Mouse (Mus musculus) G1E (cell line): ENCODE data around the gene Dapk1. TPM values are rescaled to one million over a fixed set of nuclear protein-coding genes. Genes with fewer than 3 reads are reported as not detected.

ENCODE experiments used
- ATAC-seq: 2 replicates; pipeline ENCODE4 v1.8.0; 2016; ENCODE audit warnings: mild to moderate bottlenecking; ENCODE audit not compliant: insufficient number of reproducible peaks, poor library complexity, low FRiP score, severe bottlenecking; ENCODE audit errors: extremely low read depth
- DNase-seq: peaks from one replicate; pipeline ENCODE4 v3.0.0; 2012; ENCODE audit warnings: low spot score
- H3K27me3 ChIP-seq: 2 replicates; pipeline ENCODE4 v1.6.1; 2012; ENCODE audit warnings: mild to moderate bottlenecking, low read length, inconsistent platforms; ENCODE audit not compliant: insufficient read depth
- H3K36me3 ChIP-seq: replicated peaks from 2 replicates; pipeline ENCODE3; 2012; ENCODE audit warnings: mild to moderate bottlenecking, inconsistent platforms
- H3K4me1 ChIP-seq: 2 replicates; pipeline ENCODE4 v1.6.1; 2012; ENCODE audit warnings: low read depth, low read length, inconsistent platforms, mixed read lengths; ENCODE audit not compliant: insufficient read depth
- H3K4me3 ChIP-seq: 2 replicates; pipeline ENCODE4 v1.5.1; 2012; ENCODE audit warnings: low read depth, mild to moderate bottlenecking, inconsistent platforms, low read length, moderate library complexity, mixed read lengths
- H3K9me3 ChIP-seq: replicated peaks from 2 replicates; pipeline ENCODE4 v1.6.1; 2012; ENCODE audit warnings: inconsistent platforms
- CTCF ChIP-seq: IDR thresholded peaks from 2 replicates; pipeline ENCODE4 v1.5.1; 2012; ENCODE audit warnings: low read depth, low read length, inconsistent platforms, mixed read lengths
- GATA1 ChIP-seq: IDR thresholded peaks from 2 replicates; pipeline ENCODE4 v1.6.1; 2012; ENCODE audit warnings: borderline replicate concordance, low read length, inconsistent platforms, mixed read lengths
- GATA2 ChIP-seq: IDR thresholded peaks from 2 replicates; pipeline ENCODE4 v1.6.1; 2012; ENCODE audit warnings: low read depth, low read length, inconsistent platforms, borderline replicate concordance
- POLR2AphosphoS5 ChIP-seq: IDR thresholded peaks from 2 replicates; pipeline ENCODE4 v1.6.1; 2012; ENCODE audit warnings: low read depth, low read length, inconsistent platforms; ENCODE audit not compliant: insufficient replicate concordance
- TAL1 ChIP-seq: conservative IDR thresholded peaks from 2 replicates; pipeline ENCODE4 v1.6.1; 2012; ENCODE audit warnings: low read depth, low read length, inconsistent platforms, mixed read lengths
- polyA plus RNA-seq: library from polyadenylated mRNA; stranded (reverse); fragments of >175 nt; gene quantifications from 2 replicates; pipeline ENCODE4 v1.2.3, GENCODE M21; 2012
- total RNA-seq, 2 experiments: library from RNA; stranded (forward) in 1 of 2; stranded (reverse) in 1 of 2; fragments of 200-1000 nt in 1 of 2; fragments of >200 nt in 1 of 2; fragmentation: Nextera tagmentation in 1 of 2; gene quantifications; 2 replicates each; pipeline ENCODE4 v1.2.3; 2014 to 2017

Dapk1 gene
- total and polyA plus RNA-seq, 3 experiments = 0.05 TPM; not detected in 2

DNA sequence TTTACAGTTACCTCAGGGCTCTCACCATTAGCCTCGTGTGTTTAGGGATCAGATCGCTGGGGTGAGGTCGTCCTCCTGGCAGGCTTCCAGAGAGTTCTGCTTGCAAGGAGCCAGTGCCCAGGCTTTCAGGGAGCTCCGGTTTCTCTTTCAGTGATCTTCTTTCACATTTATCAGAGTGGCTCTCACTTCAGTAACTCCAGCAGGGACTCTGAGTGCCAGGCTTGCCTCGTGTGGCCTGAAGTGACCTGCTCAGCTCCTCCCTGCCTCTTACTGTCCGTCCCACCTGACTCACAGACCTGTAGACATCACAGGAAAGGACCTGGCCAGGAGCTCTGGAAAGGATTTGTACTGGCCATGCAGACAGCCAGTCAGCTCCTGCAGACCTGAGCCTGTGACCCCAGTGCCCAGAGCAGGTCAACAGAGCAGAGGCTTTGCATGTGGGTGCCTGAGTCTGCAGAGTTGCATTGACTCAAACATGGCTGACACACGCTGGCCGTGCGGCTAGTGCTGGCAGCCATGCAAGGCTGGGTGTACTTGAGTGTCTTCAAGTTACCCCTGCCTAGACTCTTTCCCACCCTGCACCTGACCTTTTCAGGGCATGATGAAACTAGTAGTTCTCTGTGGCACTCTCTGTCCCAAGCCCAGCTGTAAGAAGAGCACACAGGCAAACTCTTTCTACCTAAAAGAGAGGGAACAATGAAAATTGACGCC, 82.5 kb downstream of the Dapk1 start:
- Histone ChIP-seq H3K4me3 (no peak overlapping the region), H3K27me3 (no peaks in the 10 kb centered on the region), H3K4me1 (no peaks in the 10 kb centered on the region), H3K9me3 (peaks cover 85% of the 10 kb centered on the region), H3K36me3 (no peaks in the 10 kb centered on the region)
- DNase-seq (no peak), ATAC-seq (no peak)
- TF ChIP-seq TAL1 (no peak), CTCF (no peak), POLR2AphosphoS5 (no peak), GATA1 (no peak), GATA2 (no peak)

GRCm38 (mm10) chr13:60684806-60685205, 83.1 kb downstream of the Dapk1 start:
- H3K9me3 ChIP-seq = peaks cover 86% of the 10 kb centered on the region
- H3K4me1 ChIP-seq = no peaks in the 10 kb centered on the region
- H3K4me3 ChIP-seq = no peak overlapping the region
- no peaks in the 10 kb centered on the region for H3K36me3 ChIP-seq
- TF ChIP-seq TAL1 (no peak), POLR2AphosphoS5 (no peak), GATA1 (no peak), GATA2 (no peak), CTCF (no peak)
- DNase-seq (no peak), ATAC-seq (no peak)
- H3K27me3 ChIP-seq = no peaks in the 10 kb centered on the region

- Histone ChIP-seq H3K9me3 (peaks cover 85% of the 10 kb centered on the region), H3K4me3 (no peak overlapping the region), H3K27me3 (no peaks in the 10 kb centered on the region), H3K36me3 (no peaks in the 10 kb centered on the region), H3K4me1 (no peaks in the 10 kb centered on the region)
- ATAC-seq = no peak
- no peak for DNase-seq
- no peak for TF ChIP-seq CTCF
- TF ChIP-seq GATA1 = no peak
These were observed 83.5 kb downstream of the Dapk1 start for GRCm38 (mm10) chr13:60685216-60685615.

GRCm38 (mm10) chr13:60686024-60686663, 84.4 kb downstream of the Dapk1 start:
- DNase-seq (no peak), ATAC-seq (no peak)
- Histone ChIP-seq H3K4me3 (no peak overlapping the region), H3K4me1 (no peaks in the 10 kb centered on the region), H3K27me3 (no peaks in the 10 kb centered on the region), H3K36me3 (no peaks in the 10 kb centered on the region), H3K9me3 (peaks cover 87% of the 10 kb centered on the region)
- TF ChIP-seq GATA1 = no peak
- no peak for TF ChIP-seq GATA2

DNA sequence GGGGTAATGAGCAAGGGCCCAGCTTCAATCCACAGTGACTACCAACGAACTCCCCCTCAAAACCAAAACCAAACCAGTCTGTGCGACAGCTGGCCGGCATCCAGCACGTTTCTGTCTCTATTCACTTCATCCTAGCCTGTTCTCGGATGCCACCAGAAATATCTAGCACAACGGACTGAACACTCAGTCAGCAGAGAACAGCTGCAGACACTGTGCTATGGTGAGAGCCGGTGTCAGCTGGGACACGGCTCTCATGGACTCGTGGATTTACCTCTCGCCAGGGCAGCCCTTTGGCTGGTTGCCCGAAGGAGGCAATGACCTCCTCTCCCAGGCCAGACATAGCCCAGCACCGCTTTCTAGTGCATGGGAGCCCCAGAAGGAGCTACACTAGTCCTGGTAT, 85.2 kb downstream of the Dapk1 start:
- peaks cover 91% of the 10 kb centered on the region for H3K9me3 ChIP-seq
- no peak for TF ChIP-seq CTCF
- TF ChIP-seq TAL1 = no peak
- TF ChIP-seq POLR2AphosphoS5 = no peak
- TF ChIP-seq GATA1 = no peak
- no peak for TF ChIP-seq GATA2
- H3K36me3 ChIP-seq = no peaks in the 10 kb centered on the region
- H3K27me3 ChIP-seq = no peaks in the 10 kb centered on the region
- no peak overlapping the region for H3K4me3 ChIP-seq
- no peaks in the 10 kb centered on the region for H3K4me1 ChIP-seq
- no peak for DNase-seq
- ATAC-seq = no peak

DNA sequence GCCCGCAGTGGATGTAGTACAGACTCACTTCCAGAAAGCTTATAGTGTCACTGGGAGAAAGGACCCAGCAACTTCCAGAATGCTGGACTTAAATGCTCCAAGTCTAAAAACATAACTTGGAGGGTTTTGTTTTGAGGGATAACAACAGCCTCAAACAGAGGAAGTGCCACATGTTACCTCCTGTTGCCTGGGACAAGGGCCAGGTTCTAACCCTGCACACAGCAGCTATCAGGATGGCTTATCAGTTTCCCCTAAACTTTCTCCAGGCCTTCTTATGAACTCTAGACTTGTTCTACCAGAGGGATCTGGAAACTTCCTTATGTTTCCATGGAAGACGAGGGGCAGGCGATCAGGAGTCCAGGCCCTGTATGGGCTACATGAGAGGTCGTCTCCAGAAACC, 85.7 kb downstream of the Dapk1 start:
- TF ChIP-seq TAL1 (no peak), CTCF (no peak), POLR2AphosphoS5 (no peak), GATA2 (no peak), GATA1 (no peak)
- Histone ChIP-seq H3K4me1 (no peaks in the 10 kb centered on the region), H3K36me3 (no peaks in the 10 kb centered on the region), H3K4me3 (no peak overlapping the region), H3K9me3 (peaks cover 90% of the 10 kb centered on the region), H3K27me3 (no peaks in the 10 kb centered on the region)
- DNase-seq (no peak), ATAC-seq (no peak)
